Mouse (Mus musculus) liver, embryonic 15.5 days (tissue): Measurements from ENCODE around the gene Zfp384. TPM values are rescaled to one million over a fixed set of nuclear protein-coding genes. Genes with fewer than 3 reads are reported as not detected.
A peak's percentile ranks its signal among the peaks of the same experiment; 100 is the strongest.
"Not testable (repeated sequence)": the region's sequence is repeated elsewhere in the genome, so short reads cannot be mapped to it uniquely, and the experiment has no call there.

Experiments used
- ATAC-seq: fragments of 200-750 bp; cut with Nextera tagmentation; 2 replicates; pipeline ENCODE4 v1.8.0; 2017; ENCODE audit warnings: moderate number of reproducible peaks, mild to moderate bottlenecking, moderate library complexity; ENCODE audit not compliant: insufficient read depth
- H3K27ac ChIP-seq: fragments of 300-500 bp; sonication (generic); replicated peaks from 2 replicates; pipeline ENCODE4 v1.5.1; 2015; ENCODE audit warnings: mild to moderate bottlenecking, inconsistent platforms
- H3K27me3 ChIP-seq: fragments of 300-500 bp; sonication (generic); 2 replicates; pipeline ENCODE4 v1.6.1; 2015; ENCODE audit warnings: mild to moderate bottlenecking, inconsistent platforms
- H3K36me3 ChIP-seq: fragments of 300-500 bp; sonication (generic); replicated peaks from 2 replicates; pipeline ENCODE4 v1.6.1; 2015; ENCODE audit warnings: moderate library complexity, mild to moderate bottlenecking, inconsistent platforms
- H3K4me1 ChIP-seq: fragments of 300-500 bp; sonication (generic); replicated peaks from 2 replicates; pipeline ENCODE4 v1.6.1; 2015; ENCODE audit warnings: inconsistent platforms
- H3K4me2 ChIP-seq: fragments of 300-500 bp; sonication (generic); 2 replicates; pipeline ENCODE4 v1.6.1; 2015; ENCODE audit warnings: moderate library complexity, mild to moderate bottlenecking, inconsistent platforms
- H3K4me3 ChIP-seq: fragments of 300-500 bp; sonication (generic); replicated peaks from 2 replicates; pipeline ENCODE4 v1.5.1; 2015; ENCODE audit warnings: mild to moderate bottlenecking, inconsistent platforms
- H3K9ac ChIP-seq: fragments of 300-500 bp; sonication (generic); 2 replicates; pipeline ENCODE4 v1.6.1; 2015; ENCODE audit warnings: moderate library complexity, mild to moderate bottlenecking, inconsistent platforms
- H3K9me3 ChIP-seq: fragments of 300-500 bp; sonication (generic); replicated peaks from 2 replicates; pipeline ENCODE4 v1.6.1; 2016; ENCODE audit warnings: inconsistent platforms
- WGBS: fragments of 180-500 bp; shearing (Covaris S2); methylation state at CpG from one replicate; pipeline ENCODE4 v1.1.7; 2015; ENCODE audit warnings: mixed read lengths; ENCODE audit not compliant: insufficient replicate concordance; 5-methylcytosine and 5-hydroxymethylcytosine counted together
- polyA plus RNA-seq: library from polyadenylated mRNA; unstranded; fragments of >200 nt; fragmentation: Nextera tagmentation; extraction: Ambion mirVana; gene quantifications from 2 replicates; pipeline ENCODE4 v1.2.1, GENCODE M21; 2015

Zfp384 gene
- polyA plus RNA-seq, 1 experiment from 2014 or later: 4.1 TPM

- H3K4me3 ChIP-seq: no peak overlapping the region
- 57% methylated on average over 5 of the region's 5 CpGs for WGBS
- H3K9ac ChIP-seq: no peak overlapping the region
- H3K4me1 ChIP-seq: 0 out of 2 replicates have a peak, but pooled peaks cover 7% of the 10 kb centered on the region
- no peaks in the 10 kb centered on the region for H3K9me3 ChIP-seq
- no peak overlapping the region for H3K27ac ChIP-seq
- ATAC-seq: no peak
- H3K36me3 ChIP-seq: peaks cover 56% of the 10 kb centered on the region
- H3K27me3 ChIP-seq: no peaks in the 10 kb centered on the region
- H3K4me2 ChIP-seq: no peak overlapping the region
Observed at GRCm38 (mm10) chr6:125051237-125051636, 42.3 kb downstream of the Zfp384 start.

GRCm38 (mm10) chr6:125061493-125061892 is 52.5 kb downstream of the Zfp384 start:
- Histone ChIP-seq H3K4me1 (peaks cover 35% of the 10 kb centered on the region), H3K27me3 (no peaks in the 10 kb centered on the region), H3K4me3 (no peak overlapping the region), H3K4me2 (no peak overlapping the region), H3K9me3 (no peaks in the 10 kb centered on the region), H3K36me3 (no peaks in the 10 kb centered on the region), H3K27ac (no peak overlapping the region), H3K9ac (no peak overlapping the region)
- 0 out of 2 replicates have a peak, but pooled peaks have one; percentile 14 for ATAC-seq
- WGBS: 38% methylated on average over 6 of the region's 6 CpGs

- Histone ChIP-seq H3K4me1 (peaks cover 42% of the 10 kb centered on the region), H3K9me3 (no peaks in the 10 kb centered on the region), H3K4me3 (no peak overlapping the region), H3K9ac (no peak overlapping the region), H3K27me3 (no peaks in the 10 kb centered on the region), H3K27ac (no peak overlapping the region), H3K4me2 (peak overlapping the region; percentile 11; the same call in 1 of the 2 replicates), H3K36me3 (no peaks in the 10 kb centered on the region)
- 51% methylated on average over 5 of the region's 5 CpGs for WGBS
- peak; percentile 63 for ATAC-seq
Observed at GRCm38 (mm10) chr6:125062511-125062910, 53.6 kb downstream of the Zfp384 start.

GRCm38 (mm10) chr6:125063906-125064305 is 55.0 kb downstream of the Zfp384 start:
- Histone ChIP-seq H3K9me3 (no peaks in the 10 kb centered on the region), H3K4me2 (no peak overlapping the region), H3K36me3 (no peaks in the 10 kb centered on the region), H3K4me3 (no peak overlapping the region), H3K27ac (no peak overlapping the region), H3K4me1 (peaks cover 43% of the 10 kb centered on the region), H3K9ac (no peak overlapping the region), H3K27me3 (no peaks in the 10 kb centered on the region)
- WGBS: 62% methylated on average over 6 of the region's 6 CpGs
- no peak for ATAC-seq

GRCm38 (mm10) chr6:125065223-125065622 is 56.3 kb downstream of the Zfp384 start:
- H3K27ac ChIP-seq, H3K36me3 ChIP-seq, H3K9me3 ChIP-seq, H3K27me3 ChIP-seq, ATAC-seq, H3K9ac ChIP-seq, H3K4me3 ChIP-seq, H3K4me2 ChIP-seq: not testable (repeated sequence)
- peaks cover 45% of the 10 kb centered on the region for H3K4me1 ChIP-seq
- WGBS: 60% methylated on average over 1 of the region's 1 CpGs

- WGBS: 48% methylated on average over 8 of the region's 8 CpGs
- ATAC-seq: no peak
- Histone ChIP-seq H3K9me3 (no peaks in the 10 kb centered on the region), H3K9ac (no peak within 1 kb of the TSS), H3K36me3 (no peaks in the 10 kb centered on the region), H3K27me3 (no peaks in the 10 kb centered on the region), H3K27ac (0 out of 2 replicates have a peak within 1 kb of the TSS, but pooled peaks have one; percentile 38), H3K4me2 (peak within 1 kb of the TSS; percentile 44), H3K4me3 (no peak within 1 kb of the TSS), H3K4me1 (peaks cover 55% of the 10 kb centered on the region)
Observed at GRCm38 (mm10) chr6:125067571-125067995, 58.6 kb downstream of the Zfp384 start, which contains the start of gene Lpar5. Gene Lpar5 (plus strand): TSS chr6:125067920.

DNA sequence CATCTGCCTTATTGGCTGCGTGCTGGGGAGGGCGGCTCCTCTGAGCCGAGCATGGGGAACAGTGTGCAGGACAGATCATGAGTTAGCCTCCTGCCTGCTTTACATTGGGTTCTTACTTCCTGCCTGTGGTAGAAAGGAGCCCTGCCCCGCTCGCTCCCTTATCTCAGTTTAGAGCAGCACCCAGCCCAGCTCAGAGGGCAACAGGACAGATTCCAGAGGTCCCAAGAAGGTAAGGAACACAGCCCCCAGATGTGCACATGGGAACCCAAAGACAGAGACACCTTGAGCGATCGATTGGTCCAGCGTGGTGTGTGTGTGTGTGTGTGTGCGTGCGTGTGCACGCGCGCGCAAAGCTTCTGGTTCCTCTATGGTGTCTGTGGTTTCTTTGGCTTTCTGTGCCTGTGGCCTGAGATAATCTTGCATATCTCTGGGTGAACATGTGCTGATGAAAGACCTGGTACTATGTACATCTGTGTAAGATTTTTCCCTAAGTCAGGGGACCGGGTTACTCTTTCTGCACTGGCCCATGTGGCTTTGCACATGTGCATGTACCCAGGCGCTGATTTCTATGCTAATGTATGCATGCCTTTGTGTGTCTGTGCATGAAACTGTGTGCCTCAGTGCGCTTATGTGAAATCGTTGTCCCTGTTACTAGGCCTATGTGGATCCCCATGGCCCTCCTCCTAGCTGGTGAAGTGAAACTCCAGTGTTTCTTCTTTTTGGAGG is 62.4 kb downstream of the Zfp384 start:
- peak; percentile 95 for ATAC-seq
- Histone ChIP-seq H3K4me1 (peaks cover 57% of the 10 kb centered on the region), H3K9me3 (no peaks in the 10 kb centered on the region), H3K9ac (0 out of 2 replicates have a peak overlapping the region, but pooled peaks have one; percentile 15), H3K4me2 (peak overlapping the region; percentile 67), H3K27ac (peak overlapping the region; percentile 81), H3K27me3 (no peaks in the 10 kb centered on the region), H3K36me3 (no peaks in the 10 kb centered on the region), H3K4me3 (peak overlapping the region; percentile 45)
- WGBS: 19% methylated on average over 18 of the region's 18 CpGs

- ATAC-seq: no peak
- no peaks in the 10 kb centered on the region for H3K36me3 ChIP-seq
- H3K9ac ChIP-seq: no peak overlapping the region
- no peaks in the 10 kb centered on the region for H3K9me3 ChIP-seq
- no peaks in the 10 kb centered on the region for H3K27me3 ChIP-seq
- H3K4me1 ChIP-seq: peaks cover 57% of the 10 kb centered on the region
- H3K4me2 ChIP-seq: peak overlapping the region; percentile 67
- 6% methylated on average over 2 of the region's 2 CpGs for WGBS
- H3K4me3 ChIP-seq: peak overlapping the region; percentile 45
- peak overlapping the region; percentile 81 for H3K27ac ChIP-seq
Observed at GRCm38 (mm10) chr6:125071896-125072279, 62.9 kb downstream of the Zfp384 start.

DNA sequence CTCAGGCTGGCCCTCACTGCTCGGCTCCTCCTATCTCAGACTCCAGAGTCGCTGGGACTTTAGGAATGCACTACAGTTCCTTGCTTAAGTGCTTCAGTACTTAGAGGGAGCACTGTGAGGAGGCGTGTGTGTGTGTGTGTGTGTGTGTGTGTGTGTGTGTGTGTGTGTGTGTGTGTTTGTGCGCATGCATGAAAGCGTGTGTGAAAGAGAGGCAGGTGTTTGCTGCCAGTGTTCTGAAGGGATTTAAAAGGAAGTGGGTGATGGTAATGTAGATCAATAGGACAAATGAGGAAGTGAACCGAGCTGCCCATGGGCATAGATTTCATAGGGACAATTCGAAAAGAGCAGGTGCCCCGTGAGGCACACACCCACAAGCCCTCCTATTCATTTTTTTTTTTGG is 64.9 kb downstream of the Zfp384 start:
- no peak for ATAC-seq

GRCm38 (mm10) chr6:125081394-125081793 is 72.4 kb downstream of the Zfp384 start:
- ATAC-seq: no peak
- Histone ChIP-seq H3K27ac (no peak overlapping the region), H3K9me3 (no peaks in the 10 kb centered on the region), H3K4me3 (peak overlapping the region; percentile 46), H3K4me2 (peak overlapping the region; percentile 75), H3K4me1 (peaks cover 21% of the 10 kb centered on the region), H3K27me3 (no peaks in the 10 kb centered on the region), H3K36me3 (no peaks in the 10 kb centered on the region), H3K9ac (no peak overlapping the region)
- WGBS: 53% methylated on average over 25 of the region's 25 CpGs

More for the DNA sequence above, 64.9 kb downstream of the Zfp384 start:
- Histone ChIP-seq H3K4me1 (peaks cover 41% of the 10 kb centered on the region), H3K36me3 (no peaks in the 10 kb centered on the region), H3K9me3 (no peaks in the 10 kb centered on the region), H3K4me2 (no peak overlapping the region), H3K4me3 (no peak overlapping the region), H3K27ac (no peak overlapping the region), H3K27me3 (no peaks in the 10 kb centered on the region), H3K9ac (no peak overlapping the region)
- 35% methylated on average over 8 of the region's 8 CpGs for WGBS

GRCm38 (mm10) chr6:125081797-125082560 is 73.0 kb downstream of the Zfp384 start:
- 40% methylated on average over 45 of the region's 45 CpGs for WGBS
- Histone ChIP-seq H3K4me3 (peak overlapping the region; percentile 46), H3K4me2 (peak overlapping the region; percentile 75), H3K4me1 (peaks cover 21% of the 10 kb centered on the region), H3K27me3 (no peaks in the 10 kb centered on the region), H3K9me3 (no peaks in the 10 kb centered on the region), H3K27ac (no peak overlapping the region), H3K9ac (no peak overlapping the region), H3K36me3 (no peaks in the 10 kb centered on the region)
- ATAC-seq: peak; percentile 78
